Mouse (Mus musculus): ENCODE results near the gene Kif23. TPM values are rescaled to one million over a fixed set of nuclear protein-coding genes. Genes with fewer than 3 reads are reported as not detected.

Gene Kif23
- polyA plus RNA-seq, 1 experiment from 2014 or later = 121 TPM

DNA sequence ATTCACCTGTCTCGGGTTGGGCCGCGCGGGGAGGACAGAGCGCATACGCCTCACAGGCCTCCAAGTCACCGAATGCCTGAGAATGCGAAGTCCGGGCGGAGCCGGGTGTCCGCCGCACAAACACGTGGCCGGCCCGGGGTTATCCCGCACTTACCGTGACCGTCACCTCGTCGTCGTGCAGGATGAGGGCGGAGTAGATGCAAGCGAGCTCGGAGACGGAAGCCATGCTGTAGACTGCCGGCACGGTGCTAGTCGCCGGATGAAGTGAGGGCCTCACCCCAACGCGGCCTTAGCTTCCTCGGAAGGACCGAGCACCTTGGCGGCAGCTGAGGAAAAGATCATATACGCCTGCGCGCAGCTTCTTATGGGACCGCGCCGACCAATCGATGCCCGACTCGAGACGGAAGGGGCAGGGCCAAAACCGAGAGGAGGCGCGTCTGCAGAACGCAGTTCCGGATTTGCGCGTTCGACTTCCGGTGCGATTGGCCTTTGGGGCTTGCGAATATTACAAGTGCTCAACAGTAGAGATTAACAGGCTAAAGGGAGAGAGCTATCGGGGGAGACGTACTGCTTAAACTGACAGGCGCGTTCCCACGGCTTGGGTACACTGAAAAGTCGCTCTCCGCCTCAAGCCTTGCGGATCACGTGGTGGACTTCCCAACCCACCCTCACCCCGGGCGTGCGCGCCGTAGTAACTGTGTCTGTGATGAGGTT is 32.2 kb downstream of the Kif23 start, which contains the start of gene Rplp1:
Rplp1 (minus strand) TSS at position 340 of the 714 bp plus-strand sequence.
- Histone ChIP-seq H3K27me3 (no peaks in the 10 kb centered on the region), H3K4me1 (replicated peaks) (peaks cover 18% of the 10 kb centered on the region), H3K9me3 (no peaks in the 10 kb centered on the region), H3K4me3 (replicated peaks) (peak within 1 kb of the TSS; percentile 90), H3K36me3 (peaks cover 55% of the 10 kb centered on the region), H3K4me2 (peak within 1 kb of the TSS; percentile 77), H3K9ac (replicated peaks) (peak within 1 kb of the TSS; percentile 88), H3K27ac (peak within 1 kb of the TSS; percentile 94)
- ATAC-seq (ENCODE audit: insufficient number of reproducible peaks, insufficient read depth, low FRiP score, low TSS enrichment, low read depth) = peak; percentile 90
- WGBS = under 1% methylated on average over 70 of the region's 70 CpGs

DNA sequence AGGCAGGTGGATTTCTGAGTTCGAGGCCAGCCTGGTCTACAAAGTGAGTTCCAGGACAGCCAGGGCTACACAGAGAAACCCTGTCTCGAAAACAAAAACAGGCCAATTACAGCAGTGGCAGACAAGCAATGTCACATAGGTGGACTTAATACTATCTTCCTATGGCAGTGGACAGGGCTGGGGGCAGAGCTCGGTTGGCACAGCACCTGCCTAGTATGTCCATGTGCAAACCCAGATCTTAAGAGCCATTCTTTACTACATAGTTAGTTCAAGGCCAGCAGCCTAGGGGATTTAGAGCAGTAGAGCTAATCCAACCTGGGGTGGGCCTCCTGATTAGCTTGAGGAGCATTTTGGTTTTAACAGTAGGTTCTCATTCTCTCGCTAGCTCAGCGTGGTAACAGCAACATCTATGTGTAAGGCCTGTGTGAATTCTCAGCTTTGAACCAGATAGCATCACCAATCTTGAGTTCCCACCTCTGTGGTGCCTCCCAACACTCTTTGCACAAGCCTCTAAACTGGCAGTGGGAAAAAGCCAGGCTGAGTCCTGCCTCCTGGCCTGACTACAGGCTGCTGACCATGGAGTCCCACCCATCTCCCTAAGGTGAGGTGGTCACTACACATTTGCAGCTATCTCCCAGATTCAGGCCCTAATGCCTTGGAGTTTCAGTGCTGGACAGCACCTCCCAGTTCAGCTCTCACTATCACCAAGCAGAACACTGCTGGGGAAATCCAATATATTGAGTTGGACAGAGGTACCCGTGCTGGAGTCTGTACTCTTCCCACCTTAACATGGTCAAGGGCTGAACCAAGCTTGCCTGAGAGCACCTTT is 35.1 kb downstream of the Kif23 start:
- no peak overlapping the region for H3K9ac ChIP-seq (replicated peaks)
- ATAC-seq (ENCODE audit: insufficient number of reproducible peaks, insufficient read depth, low FRiP score, low TSS enrichment, low read depth) = no peak
- H3K4me1 ChIP-seq (replicated peaks) = peaks cover 18% of the 10 kb centered on the region
- H3K4me2 ChIP-seq = no peak overlapping the region
- H3K27ac ChIP-seq = no peak overlapping the region
- no peak overlapping the region for H3K4me3 ChIP-seq (replicated peaks)
- H3K27me3 ChIP-seq = no peaks in the 10 kb centered on the region
- WGBS = 42% methylated on average over 6 of the region's 6 CpGs
- no peaks in the 10 kb centered on the region for H3K9me3 ChIP-seq
- H3K36me3 ChIP-seq = peaks cover 34% of the 10 kb centered on the region

GRCm38 (mm10) chr9:61910526-61911256 is 35.9 kb downstream of the Kif23 start:
- H3K4me1 ChIP-seq (replicated peaks) = peaks cover 20% of the 10 kb centered on the region
- no peak overlapping the region for H3K4me2 ChIP-seq
- WGBS = 44% methylated on average over 20 of the region's 20 CpGs
- ATAC-seq (ENCODE audit: insufficient number of reproducible peaks, insufficient read depth, low FRiP score, low TSS enrichment, low read depth) = no peak
- no peak overlapping the region for H3K4me3 ChIP-seq (replicated peaks)
- peaks cover 32% of the 10 kb centered on the region for H3K36me3 ChIP-seq
- no peaks in the 10 kb centered on the region for H3K9me3 ChIP-seq
- H3K27ac ChIP-seq = no peak overlapping the region
- no peaks in the 10 kb centered on the region for H3K27me3 ChIP-seq
- no peak overlapping the region for H3K9ac ChIP-seq (replicated peaks)

DNA sequence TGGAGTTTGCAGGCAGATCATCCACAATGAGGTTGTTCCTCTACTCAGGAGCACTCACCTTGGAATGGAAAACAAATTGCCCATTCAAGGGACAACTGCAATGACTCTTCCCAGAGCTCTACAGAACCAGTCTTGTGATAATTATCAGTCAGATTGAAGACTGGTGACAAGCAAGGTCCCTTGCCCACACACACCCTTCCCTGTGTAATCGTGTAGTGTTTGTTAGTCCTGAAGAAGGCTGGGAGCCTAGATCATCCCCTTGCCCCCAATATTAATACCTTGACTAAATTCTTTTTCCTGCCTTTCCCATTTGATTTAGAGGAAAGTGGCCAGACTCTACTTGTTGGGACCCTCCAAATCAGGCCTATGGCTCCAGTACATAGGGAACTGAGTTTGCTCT is 36.9 kb downstream of the Kif23 start:
- WGBS = 83% methylated on average over 1 of the region's 1 CpGs
- H3K9me3 ChIP-seq = no peaks in the 10 kb centered on the region
- peaks cover 27% of the 10 kb centered on the region for H3K4me1 ChIP-seq (replicated peaks)
- no peak overlapping the region for H3K4me2 ChIP-seq
- H3K4me3 ChIP-seq (replicated peaks) = no peak overlapping the region
- H3K27ac ChIP-seq = no peak overlapping the region
- H3K36me3 ChIP-seq = peaks cover 32% of the 10 kb centered on the region
- no peak for ATAC-seq (ENCODE audit: insufficient number of reproducible peaks, insufficient read depth, low FRiP score, low TSS enrichment, low read depth)
- H3K9ac ChIP-seq (replicated peaks) = no peak overlapping the region
- H3K27me3 ChIP-seq = no peaks in the 10 kb centered on the region

GRCm38 (mm10) chr9:61908832-61909407 is 37.7 kb downstream of the Kif23 start:
- WGBS = 90% methylated on average over 11 of the region's 11 CpGs
- H3K9ac ChIP-seq (replicated peaks) = no peak overlapping the region
- peaks cover 34% of the 10 kb centered on the region for H3K4me1 ChIP-seq (replicated peaks)
- peaks cover 32% of the 10 kb centered on the region for H3K36me3 ChIP-seq
- no peaks in the 10 kb centered on the region for H3K27me3 ChIP-seq
- no peak overlapping the region for H3K4me3 ChIP-seq (replicated peaks)
- no peak for ATAC-seq (ENCODE audit: insufficient number of reproducible peaks, insufficient read depth, low FRiP score, low TSS enrichment, low read depth)
- no peaks in the 10 kb centered on the region for H3K9me3 ChIP-seq
- H3K27ac ChIP-seq = no peak overlapping the region
- H3K4me2 ChIP-seq = no peak overlapping the region

DNA sequence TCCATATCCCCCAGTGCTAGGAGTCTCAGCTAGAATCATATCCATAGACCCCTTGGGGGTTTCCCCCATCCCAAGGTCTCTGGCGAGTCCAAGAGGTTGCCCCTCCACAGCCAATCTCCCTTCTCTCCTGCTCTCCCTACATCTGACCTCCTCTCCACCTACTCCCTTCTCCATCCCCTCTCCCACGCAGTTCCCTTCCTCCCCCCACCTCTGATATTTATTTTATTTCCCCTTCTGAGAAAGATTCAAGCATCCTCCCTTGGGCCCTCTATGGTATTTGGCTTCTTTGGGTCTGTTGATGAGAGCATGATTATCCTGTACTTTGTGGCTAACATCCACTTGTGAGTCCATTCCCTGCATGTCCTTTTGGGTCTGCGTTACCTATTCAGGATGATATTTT is 38.2 kb downstream of the Kif23 start:
- Histone ChIP-seq H3K9me3 (no peaks in the 10 kb centered on the region), H3K4me2 (no peak overlapping the region), H3K4me3 (replicated peaks) (no peak overlapping the region), H3K9ac (replicated peaks) (no peak overlapping the region), H3K36me3 (peaks cover 31% of the 10 kb centered on the region), H3K27ac (no peak overlapping the region), H3K27me3 (no peaks in the 10 kb centered on the region), H3K4me1 (replicated peaks) (peaks cover 34% of the 10 kb centered on the region)
- ATAC-seq (ENCODE audit: insufficient number of reproducible peaks, insufficient read depth, low FRiP score, low TSS enrichment, low read depth) = no peak
- WGBS = 92% methylated on average over 3 of the region's 3 CpGs

DNA sequence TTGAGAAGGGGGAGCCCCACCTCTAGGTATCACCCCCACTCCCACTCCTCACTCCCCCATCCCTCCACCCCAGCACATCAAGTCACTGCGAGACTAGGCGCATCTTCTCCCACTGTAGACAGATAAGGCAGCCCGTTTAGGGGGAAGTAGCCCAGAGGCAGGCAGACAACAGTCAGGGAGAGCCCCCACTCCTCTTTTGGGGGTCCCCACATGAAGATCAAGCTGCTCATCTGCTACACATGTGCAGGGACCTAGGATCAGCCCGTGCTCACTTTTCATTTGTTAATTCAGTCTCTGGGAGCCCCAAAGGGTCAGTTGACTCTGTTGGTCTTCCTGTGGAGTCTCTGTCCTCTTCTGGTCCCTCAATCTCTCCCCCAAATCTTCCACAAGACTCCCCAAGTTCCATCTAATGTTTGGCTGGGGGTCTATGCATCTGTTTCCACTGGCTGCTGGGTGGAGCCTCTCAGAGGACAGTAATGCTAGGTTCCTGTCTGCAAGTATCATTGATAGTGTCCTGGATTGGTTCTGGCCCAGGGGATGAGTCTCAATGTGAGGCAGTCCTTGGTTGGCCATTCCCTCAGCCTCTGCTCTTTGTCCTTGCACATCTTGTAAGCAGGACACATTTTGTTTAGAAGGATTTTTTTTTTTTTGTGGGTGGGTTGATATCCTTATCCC is 38.8 kb downstream of the Kif23 start:
- no peak for ATAC-seq (ENCODE audit: insufficient number of reproducible peaks, insufficient read depth, low FRiP score, low TSS enrichment, low read depth)
- 87% methylated on average over 4 of the region's 4 CpGs for WGBS

DNA sequence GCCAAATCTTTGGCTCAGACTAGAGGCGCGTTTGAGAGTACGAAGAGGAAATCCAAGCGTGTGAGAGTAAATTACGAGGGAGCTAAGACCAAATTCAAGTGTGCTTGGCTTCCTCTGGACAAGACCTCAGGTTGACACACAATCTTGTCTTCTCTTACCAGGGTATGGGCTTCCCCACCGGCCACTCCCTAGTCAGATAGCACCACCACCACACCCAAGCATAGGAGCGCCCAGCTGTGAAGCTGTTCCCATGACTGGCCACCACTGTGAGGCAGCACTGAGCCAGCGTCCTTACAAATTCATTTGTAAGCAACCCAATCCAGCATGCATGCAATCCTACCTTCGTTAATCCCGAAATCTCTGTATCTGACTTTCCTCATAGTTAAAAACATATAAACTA is 39.7 kb downstream of the Kif23 start:
- peaks cover 17% of the 10 kb centered on the region for H3K36me3 ChIP-seq
- 65% methylated on average over 10 of the region's 10 CpGs for WGBS
- no peaks in the 10 kb centered on the region for H3K9me3 ChIP-seq
- no peaks in the 10 kb centered on the region for H3K27me3 ChIP-seq
- no peak overlapping the region for H3K4me2 ChIP-seq
- no peak overlapping the region for H3K4me3 ChIP-seq (replicated peaks)
- ATAC-seq (ENCODE audit: insufficient number of reproducible peaks, insufficient read depth, low FRiP score, low TSS enrichment, low read depth) = no peak
- H3K9ac ChIP-seq (replicated peaks) = no peak overlapping the region
- H3K27ac ChIP-seq = no peak overlapping the region
- peaks cover 29% of the 10 kb centered on the region for H3K4me1 ChIP-seq (replicated peaks)

More for the DNA sequence above, 38.8 kb downstream of the Kif23 start:
- H3K27ac ChIP-seq = no peak overlapping the region
- H3K9me3 ChIP-seq = no peaks in the 10 kb centered on the region
- H3K4me2 ChIP-seq = no peak overlapping the region
- H3K36me3 ChIP-seq = peaks cover 26% of the 10 kb centered on the region
- H3K9ac ChIP-seq (replicated peaks) = no peak overlapping the region
- H3K4me3 ChIP-seq (replicated peaks) = no peak overlapping the region
- H3K4me1 ChIP-seq (replicated peaks) = peaks cover 29% of the 10 kb centered on the region
- no peaks in the 10 kb centered on the region for H3K27me3 ChIP-seq

- Histone ChIP-seq H3K4me1 (replicated peaks) (peaks cover 26% of the 10 kb centered on the region), H3K4me3 (replicated peaks) (no peak overlapping the region), H3K27ac (no peak overlapping the region), H3K36me3 (0 out of 2 replicates have a peak, but pooled peaks cover 5% of the 10 kb centered on the region), H3K27me3 (0 out of 2 replicates have a peak, but pooled peaks cover 3% of the 10 kb centered on the region), H3K9ac (replicated peaks) (no peak overlapping the region), H3K9me3 (no peaks in the 10 kb centered on the region), H3K4me2 (no peak overlapping the region)
- ATAC-seq (ENCODE audit: insufficient number of reproducible peaks, insufficient read depth, low FRiP score, low TSS enrichment, low read depth) = no peak
- WGBS = 49% methylated on average over 5 of the region's 5 CpGs
Observed at GRCm38 (mm10) chr9:61905576-61905975, 41.0 kb downstream of the Kif23 start.

- no peak overlapping the region for H3K4me2 ChIP-seq
- H3K27ac ChIP-seq = no peak overlapping the region
- no peak for ATAC-seq (ENCODE audit: insufficient number of reproducible peaks, insufficient read depth, low FRiP score, low TSS enrichment, low read depth)
- peaks cover 3% of the 10 kb centered on the region; the same call in 1 of the 2 replicates for H3K27me3 ChIP-seq
- no peak overlapping the region for H3K9ac ChIP-seq (replicated peaks)
- no peaks in the 10 kb centered on the region for H3K9me3 ChIP-seq
- no peak overlapping the region for H3K4me3 ChIP-seq (replicated peaks)
- peaks cover 30% of the 10 kb centered on the region for H3K4me1 ChIP-seq (replicated peaks)
- H3K36me3 ChIP-seq = 0 out of 2 replicates have a peak, but pooled peaks cover 4% of the 10 kb centered on the region
- WGBS = 63% methylated on average over 7 of the region's 7 CpGs
Observed at GRCm38 (mm10) chr9:61904201-61904600, 42.4 kb downstream of the Kif23 start.

Measured in limb, embryonic 12.5 days (tissue).